Mouse (Mus musculus) embryonic fibroblast, embryonic 13.5 days (primary cell): Measurements from ENCODE around the gene Adgrg6.

ENCODE experiments used
- CTCF ChIP-seq: IDR thresholded peaks from 2 replicates; pipeline ENCODE4 v1.5.1; 2011; ENCODE audit warnings: mild to moderate bottlenecking, control low read depth, low read length, moderate library complexity, borderline replicate concordance; ENCODE audit not compliant: insufficient read depth
- POLR2A ChIP-seq: IDR thresholded peaks from 2 replicates; pipeline ENCODE4 v1.6.1; 2011; ENCODE audit warnings: low read depth, mild to moderate bottlenecking, control low read depth, low read length, moderate library complexity

DNA sequence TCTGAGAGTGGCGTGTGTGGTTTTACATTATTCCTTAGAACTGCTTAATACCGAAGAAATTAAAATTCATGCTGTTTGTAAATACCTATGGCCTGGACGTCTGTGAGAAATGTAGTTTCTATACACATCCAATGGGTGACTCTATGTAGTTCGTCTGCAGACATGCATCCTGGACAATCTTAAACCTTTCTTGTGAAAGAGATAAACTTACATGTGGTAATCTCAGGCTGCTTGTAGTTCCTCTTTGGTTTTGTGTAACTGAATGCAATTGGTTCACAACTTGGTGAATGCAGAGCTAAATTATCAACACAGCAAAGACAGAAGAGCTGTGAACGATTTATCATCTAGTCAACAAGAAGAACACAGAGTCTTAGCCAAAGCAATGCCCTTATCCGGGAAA is 44.2 kb upstream of the Adgrg6 start:
- no peak for TF ChIP-seq CTCF
- TF ChIP-seq POLR2A: no peak
